Mouse (Mus musculus) megakaryocyte, embryonic 14.5 days (primary cell): ENCODE measurements around the gene Zfp770. TPM values are rescaled to one million over a fixed set of nuclear protein-coding genes. Genes with fewer than 3 reads are reported as not detected.
"Not testable (repeated sequence)": the region's sequence is repeated elsewhere in the genome, so short reads cannot be mapped to it uniquely, and the experiment has no call there.

ENCODE experiments used
- H3K27me3 ChIP-seq: replicated peaks from 2 replicates; pipeline ENCODE3; 2012; ENCODE audit warnings: inconsistent platforms
- H3K36me3 ChIP-seq: replicated peaks from 2 replicates; pipeline ENCODE3; 2012; ENCODE audit warnings: low read length, inconsistent platforms, mixed read lengths
- H3K4me1 ChIP-seq: 2 replicates; pipeline ENCODE4 v1.6.1; 2012; ENCODE audit warnings: inconsistent platforms
- H3K4me3 ChIP-seq: replicated peaks from 2 replicates; pipeline ENCODE3; 2012; ENCODE audit warnings: moderate library complexity, mild to moderate bottlenecking, inconsistent platforms
- H3K9me3 ChIP-seq: 2 replicates; pipeline ENCODE4 v1.6.1; 2012; ENCODE audit warnings: inconsistent platforms
- FLI1 ChIP-seq: IDR thresholded peaks from 2 replicates; pipeline ENCODE4 v1.6.1; 2012; ENCODE audit warnings: low read length, inconsistent platforms, mixed read lengths
- GATA1 ChIP-seq: IDR thresholded peaks from 3 replicates; pipeline ENCODE4 v1.6.1; 2012; ENCODE audit warnings: mixed read lengths, low read length, inconsistent platforms, borderline replicate concordance
- polyA plus RNA-seq: library from polyadenylated mRNA; stranded (reverse); fragments of >175 nt; gene quantifications from 2 replicates; pipeline ENCODE4 v1.2.3, GENCODE M21; 2012; ENCODE audit warnings: low replicate concordance; ENCODE audit not compliant: insufficient read depth

The Zfp770 gene
- polyA plus RNA-seq: 0.06 TPM in 1 of 2 replicates, not detected in the other

GRCm38 (mm10) chr2:114200932-114201559, at the start of gene Zfp770:
TSS of gene Zfp770 (minus strand) at chr2:114201469.
- Histone ChIP-seq H3K4me3 (peak within 1 kb of the TSS; percentile 97), H3K9me3 (no peaks in the 10 kb centered on the region), H3K4me1 (peaks cover 24% of the 10 kb centered on the region), H3K27me3 (peaks cover 1% of the 10 kb centered on the region), H3K36me3 (peaks cover 14% of the 10 kb centered on the region)
- TF ChIP-seq GATA1 (no peak), FLI1 (no peak)

- Histone ChIP-seq H3K4me1 (no peaks in the 10 kb centered on the region), H3K36me3 (no peaks in the 10 kb centered on the region)
- TF ChIP-seq GATA1: no peak
- TF ChIP-seq FLI1: no peak
These were observed 48.2 kb upstream of the Zfp770 start for GRCm38 (mm10) chr2:114249440-114249839.

GRCm38 (mm10) chr2:114237639-114238038, 36.4 kb upstream of the Zfp770 start:
- TF ChIP-seq FLI1: no peak
- no peak for TF ChIP-seq GATA1
- no peaks in the 10 kb centered on the region for H3K36me3 ChIP-seq
- H3K27me3 ChIP-seq: no peaks in the 10 kb centered on the region
- H3K4me3 ChIP-seq: no peak overlapping the region
- no peaks in the 10 kb centered on the region for H3K4me1 ChIP-seq
- H3K9me3 ChIP-seq: no peaks in the 10 kb centered on the region

More at GRCm38 (mm10) chr2:114249440-114249839, 48.2 kb upstream of the Zfp770 start:
- Histone ChIP-seq H3K27me3 (no peaks in the 10 kb centered on the region), H3K4me3 (no peak overlapping the region), H3K9me3 (peaks cover 2% of the 10 kb centered on the region; the same call in 1 of the 2 replicates)

- TF ChIP-seq GATA1 (no peak), FLI1 (no peak)
- H3K4me1 ChIP-seq: no peaks in the 10 kb centered on the region
- H3K27me3 ChIP-seq: no peaks in the 10 kb centered on the region
- H3K36me3 ChIP-seq: no peaks in the 10 kb centered on the region
- no peaks in the 10 kb centered on the region for H3K9me3 ChIP-seq
- H3K4me3 ChIP-seq: no peak overlapping the region
These were observed 35.3 kb upstream of the Zfp770 start for GRCm38 (mm10) chr2:114236566-114236965.

GRCm38 (mm10) chr2:114235584-114235983, 34.3 kb upstream of the Zfp770 start:
- Histone ChIP-seq H3K36me3 (no peaks in the 10 kb centered on the region), H3K4me1 (no peaks in the 10 kb centered on the region), H3K27me3 (no peaks in the 10 kb centered on the region), H3K4me3 (no peak overlapping the region), H3K9me3 (no peaks in the 10 kb centered on the region)
- TF ChIP-seq GATA1 (no peak), FLI1 (no peak)

- H3K9me3 ChIP-seq: no peaks in the 10 kb centered on the region
- no peaks in the 10 kb centered on the region for H3K27me3 ChIP-seq
- TF ChIP-seq GATA1 (no peak), FLI1 (no peak)
- H3K4me3 ChIP-seq: no peak overlapping the region
- H3K4me1 ChIP-seq: no peaks in the 10 kb centered on the region
- no peaks in the 10 kb centered on the region for H3K36me3 ChIP-seq
These were observed 30.0 kb upstream of the Zfp770 start for GRCm38 (mm10) chr2:114231248-114231647.

GRCm38 (mm10) chr2:114228672-114229071, 27.4 kb upstream of the Zfp770 start:
- Histone ChIP-seq H3K4me1 (no peaks in the 10 kb centered on the region), H3K36me3 (no peaks in the 10 kb centered on the region)

GRCm38 (mm10) chr2:114205036-114205435, 3.8 kb upstream of the Zfp770 start:
- no peak overlapping the region for H3K4me3 ChIP-seq
- TF ChIP-seq GATA1: no peak
- TF ChIP-seq FLI1: no peak
- H3K27me3 ChIP-seq: peaks cover 1% of the 10 kb centered on the region
- H3K4me1 ChIP-seq: peaks cover 13% of the 10 kb centered on the region
- no peaks in the 10 kb centered on the region for H3K36me3 ChIP-seq
- H3K9me3 ChIP-seq: no peaks in the 10 kb centered on the region

More at GRCm38 (mm10) chr2:114228672-114229071, 27.4 kb upstream of the Zfp770 start:
- no peaks in the 10 kb centered on the region for H3K27me3 ChIP-seq
- H3K4me3 ChIP-seq: no peak overlapping the region
- no peaks in the 10 kb centered on the region for H3K9me3 ChIP-seq
- TF ChIP-seq FLI1: no peak
- TF ChIP-seq GATA1: no peak

GRCm38 (mm10) chr2:114201574-114201973, 305 bp upstream of the Zfp770 start:
- Histone ChIP-seq H3K36me3 (peaks cover 9% of the 10 kb centered on the region), H3K4me1 (peaks cover 24% of the 10 kb centered on the region), H3K27me3 (peaks cover 1% of the 10 kb centered on the region), H3K9me3 (no peaks in the 10 kb centered on the region), H3K4me3 (peak overlapping the region; percentile 97)
- TF ChIP-seq GATA1: no peak
- TF ChIP-seq FLI1: no peak

- H3K36me3 ChIP-seq: peaks cover 29% of the 10 kb centered on the region
- no peak overlapping the region for H3K4me3 ChIP-seq
- TF ChIP-seq GATA1 (no peak), FLI1 (no peak)
- H3K9me3 ChIP-seq: no peaks in the 10 kb centered on the region
- H3K4me1 ChIP-seq: peaks cover 30% of the 10 kb centered on the region
- no peaks in the 10 kb centered on the region for H3K27me3 ChIP-seq
These were observed 4.8 kb downstream of the Zfp770 start for GRCm38 (mm10) chr2:114196421-114196820.

GRCm38 (mm10) chr2:114186924-114187323, 14.3 kb downstream of the Zfp770 start, which contains the start of gene Aqr:
TSS of gene Aqr (minus strand) at chr2:114187024.
- not testable (repeated sequence) for H3K36me3 ChIP-seq, H3K27me3 ChIP-seq, H3K4me3 ChIP-seq, H3K9me3 ChIP-seq, H3K4me1 ChIP-seq
